Mouse (Mus musculus) bone marrow macrophage, adult 2 months (primary cell): ENCODE measurements at regions not wholly inside any gene's neighbourhood (a gene's known extent, or its start where the extent isn't known, plus 50 kb on each side); places are given as distances from the start of the nearest gene placed in this dataset.

Experiments used
- CTCF ChIP-seq: IDR thresholded peaks from 2 replicates; pipeline ENCODE4 v1.5.1; 2012; ENCODE audit warnings: low read depth, mild to moderate bottlenecking, low read length, moderate library complexity
- POLR2A ChIP-seq: IDR thresholded peaks from 2 replicates; pipeline ENCODE4 v1.6.1; 2012; ENCODE audit warnings: mild to moderate bottlenecking, low read depth, low read length, borderline replicate concordance

- no peak for TF ChIP-seq CTCF
- no peak for TF ChIP-seq POLR2A
Observed at GRCm38 (mm10) chr7:130036845-130037572, 445.3 kb downstream of the Wdr11 start.
